Mouse (Mus musculus): ENCODE results near the gene Spata5. TPM values are rescaled to one million over a fixed set of nuclear protein-coding genes. Genes with fewer than 3 reads are reported as not detected.

The Spata5 gene
- polyA plus RNA-seq, 1 experiment from 2014 or later = 40.6 TPM

Other genes starting within 250 kb of the Spata5 start
- gene Il21, start 187.3 kb upstream of the Spata5 start, polyA plus RNA-seq (2014; fragmentation: Nextera tagmentation; extraction: Ambion mirVana) = not detected in 2 replicates
- gene Bbs12, start 107.3 kb upstream of the Spata5 start, polyA plus RNA-seq (2014; fragmentation: Nextera tagmentation; extraction: Ambion mirVana) = 7.6 and 9.0 TPM in 2 replicates
- 1.3 and 2.1 TPM in 2 replicates for gene Cetn4, start 107.2 kb upstream of the Spata5 start, polyA plus RNA-seq (2014; fragmentation: Nextera tagmentation; extraction: Ambion mirVana)
- gene Fgf2, start 71.5 kb upstream of the Spata5 start, polyA plus RNA-seq (2014; fragmentation: Nextera tagmentation; extraction: Ambion mirVana) = 0.31 and 0.41 TPM in 2 replicates
- 3.7 and 3.8 TPM in 2 replicates for gene Nudt6, start 315 bp downstream of the Spata5 start, polyA plus RNA-seq (2014; fragmentation: Nextera tagmentation; extraction: Ambion mirVana)
- gene Spry1, start 220.1 kb downstream of the Spata5 start, polyA plus RNA-seq (2014; fragmentation: Nextera tagmentation; extraction: Ambion mirVana) = 8.1 and 8.4 TPM in 2 replicates